In genomic region chr2:180227262-180228059, GRCm38 (mm10) we compare ENCODE assay signal across 8 mouse cellular contexts. TPM values are rescaled to one million over a fixed set of nuclear protein-coding genes. Genes with fewer than 3 reads are reported as not detected.
A peak's percentile ranks its signal among the peaks of the same experiment; 100 is the strongest.
DNase-seq lines count a peak whose midpoint lies in the region; ATAC-seq and TF ChIP-seq lines count a peak whose summit lies in the region.

No protein-coding gene starts in this region.

- peak; percentile 44 for DNase-seq in right cerebral cortex, postnatal 14 days
- no peak for DNase-seq in right cerebral cortex, adult 2 months (ENCODE audit: low spot score in 2 of 2)
- peak; percentile 52 for DNase-seq in c-Kit-positive CD71-positive TER-119-positive erythroid progenitor cells, embryonic 14.5 days (ENCODE audit: low spot score)
- peak; percentile 58 for DNase-seq in gastrocnemius, postnatal 10 days
- peak; percentile 86 for DNase-seq in intestine, embryonic 14.5 days (ENCODE audit: low spot score)
- peak; percentile 73 for DNase-seq in liver, postnatal 0 days
- DNase-seq in Muller cell, postnatal 12 days (ENCODE audit: inconsistent ontology term) = no peak

- H3K27ac ChIP-seq in intestine, embryonic 14.5 days (ENCODE audit: low read depth) = peak overlapping the region; percentile 57; the same call in 1 of the 2 replicates
- no peak overlapping the region for H3K27ac ChIP-seq in liver, postnatal 0 days (ENCODE audit: low read depth)
- no peak overlapping the region for H3K27ac ChIP-seq in neural tube, embryonic 13.5 days (replicated peaks)

- no peaks in the 10 kb centered on the region for H3K9me3 ChIP-seq in intestine, embryonic 14.5 days (ENCODE audit: control insufficient read depth, low read length)
- H3K9me3 ChIP-seq in liver, postnatal 0 days (ENCODE audit: low read length) = no peaks in the 10 kb centered on the region
- H3K9me3 ChIP-seq in neural tube, embryonic 13.5 days = no peaks in the 10 kb centered on the region

- 1% methylated on average over 21 of the region's 21 CpGs for WGBS in intestine, embryonic 14.5 days
- 4% methylated on average over 21 of the region's 21 CpGs for WGBS in liver, postnatal 0 days (ENCODE audit: insufficient replicate concordance)
- WGBS in neural tube, embryonic 13.5 days = 1% methylated on average over 21 of the region's 21 CpGs

- peak; percentile 85 for TF ChIP-seq CTCF in liver, postnatal 0 days (IDR thresholded peaks at IDR 0.05; ENCODE audit: low read depth)

- H3K4me3 ChIP-seq in intestine, embryonic 14.5 days (ENCODE audit: low read depth, low read length) = peak overlapping the region; percentile 13; the same call in 1 of the 2 replicates
- peak overlapping the region; percentile 24 for H3K4me3 ChIP-seq in liver, postnatal 0 days (ENCODE audit: low read depth, low read length)
- 0 out of 2 replicates have a peak overlapping the region, but pooled peaks have one; percentile 4 for H3K4me3 ChIP-seq in neural tube, embryonic 13.5 days

- H3K9ac ChIP-seq in intestine, embryonic 14.5 days (ENCODE audit: low read length) = no peak overlapping the region
- H3K9ac ChIP-seq in liver, postnatal 0 days (replicated peaks) = no peak overlapping the region
- no peak overlapping the region for H3K9ac ChIP-seq in neural tube, embryonic 13.5 days

- 0 out of 2 replicates have a peak, but pooled peaks cover 3% of the 10 kb centered on the region for H3K27me3 ChIP-seq in intestine, embryonic 14.5 days (replicated peaks; ENCODE audit: control insufficient read depth, insufficient read depth, low read length)
- peaks cover 24% of the 10 kb centered on the region for H3K27me3 ChIP-seq in liver, postnatal 0 days (ENCODE audit: insufficient read depth, low read length)
- H3K27me3 ChIP-seq in neural tube, embryonic 13.5 days = peaks cover 50% of the 10 kb centered on the region

- H3K36me3 ChIP-seq in intestine, embryonic 14.5 days (ENCODE audit: control insufficient read depth, insufficient read depth, low read length) = no peaks in the 10 kb centered on the region
- H3K36me3 ChIP-seq in liver, postnatal 0 days (replicated peaks; ENCODE audit: insufficient read depth, low read length) = no peaks in the 10 kb centered on the region
- no peaks in the 10 kb centered on the region for H3K36me3 ChIP-seq in neural tube, embryonic 13.5 days

- peaks cover 43% of the 10 kb centered on the region for H3K4me1 ChIP-seq in intestine, embryonic 14.5 days (replicated peaks; ENCODE audit: control insufficient read depth, insufficient read depth, low read length)
- H3K4me1 ChIP-seq in liver, postnatal 0 days (ENCODE audit: insufficient read depth) = peaks cover 23% of the 10 kb centered on the region
- H3K4me1 ChIP-seq in neural tube, embryonic 13.5 days (replicated peaks) = peaks cover 44% of the 10 kb centered on the region

- no peak for TF ChIP-seq EP300 in liver, postnatal 0 days (IDR thresholded peaks at IDR 0.05; ENCODE audit: low read depth)

- ATAC-seq in intestine, embryonic 14.5 days (replicated peaks; ENCODE audit: low FRiP score, low TSS enrichment, low read depth) = no peak; the same call in 1 of the 2 replicates
- peak; percentile 72 for ATAC-seq in liver, postnatal 0 days
- peak; percentile 57 for ATAC-seq in neural tube, embryonic 13.5 days (ENCODE audit: low read depth)

- peak overlapping the region; percentile 46 for H3K4me2 ChIP-seq in intestine, embryonic 14.5 days (ENCODE audit: low read length)
- H3K4me2 ChIP-seq in liver, postnatal 0 days (ENCODE audit: low read depth, low read length) = peak overlapping the region; percentile 57
- peak overlapping the region; percentile 38 for H3K4me2 ChIP-seq in neural tube, embryonic 13.5 days

RNA-seq across cellular contexts. Expression of gene Lama5, which starts 1.8 kb away (rescaled TPM):
- total RNA-seq in gastrocnemius, postnatal 10 days (2021) = 10 to 100 TPM; 22.5 to 25.9 TPM
- polyA plus RNA-seq in intestine, embryonic 14.5 days (2014; fragmentation: Nextera tagmentation; extraction: Ambion mirVana) = 63.7 and 65.1 TPM in 2 replicates
- polyA plus RNA-seq in liver, postnatal 0 days (2015; fragmentation: Nextera tagmentation; extraction: Ambion mirVana) = 2.1 and 2.2 TPM in 2 replicates
- 2.0 and 2.4 TPM in 2 replicates for polyA plus RNA-seq in neural tube, embryonic 13.5 days (2015; fragmentation: Nextera tagmentation; extraction: Ambion mirVana)

RNA-seq across cellular contexts. Expression of gene Rps21, which starts 29.7 kb away (rescaled TPM):
- total RNA-seq in gastrocnemius, postnatal 10 days (2021) = 100 to 1,000 TPM; 545 to 616 TPM
- polyA plus RNA-seq in intestine, embryonic 14.5 days (2014; fragmentation: Nextera tagmentation; extraction: Ambion mirVana) = 771 and 871 TPM in 2 replicates
- 382 and 393 TPM in 2 replicates for polyA plus RNA-seq in liver, postnatal 0 days (2015; fragmentation: Nextera tagmentation; extraction: Ambion mirVana)
- polyA plus RNA-seq in neural tube, embryonic 13.5 days (2015; fragmentation: Nextera tagmentation; extraction: Ambion mirVana) = 362 and 435 TPM in 2 replicates

RNA-seq across cellular contexts. Expression of gene Cables2, which starts 45.8 kb away (rescaled TPM):
- 10 to 100 TPM in 1 of 2 experiments, 1 to 10 TPM in 1; 9.3 to 10.3 TPM for total RNA-seq in gastrocnemius, postnatal 10 days (2021)
- polyA plus RNA-seq in intestine, embryonic 14.5 days (2014; fragmentation: Nextera tagmentation; extraction: Ambion mirVana) = 17.1 and 20.3 TPM in 2 replicates
- 4.7 and 5.2 TPM in 2 replicates for polyA plus RNA-seq in liver, postnatal 0 days (2015; fragmentation: Nextera tagmentation; extraction: Ambion mirVana)
- 22.0 and 23.9 TPM in 2 replicates for polyA plus RNA-seq in neural tube, embryonic 13.5 days (2015; fragmentation: Nextera tagmentation; extraction: Ambion mirVana)

RNA-seq across cellular contexts. Expression of gene Adrm1, which starts 56.2 kb away (rescaled TPM):
- 100 to 1,000 TPM in 1 of 2 experiments, 10 to 100 TPM in 1; 97.8 to 108 TPM for total RNA-seq in gastrocnemius, postnatal 10 days (2021)
- polyA plus RNA-seq in intestine, embryonic 14.5 days (2014; fragmentation: Nextera tagmentation; extraction: Ambion mirVana) = 159 TPM in 2 replicates
- 91.9 and 98.0 TPM in 2 replicates for polyA plus RNA-seq in liver, postnatal 0 days (2015; fragmentation: Nextera tagmentation; extraction: Ambion mirVana)
- 190 and 208 TPM in 2 replicates for polyA plus RNA-seq in neural tube, embryonic 13.5 days (2015; fragmentation: Nextera tagmentation; extraction: Ambion mirVana)

Comparison
In these comparisons a context has a peak if more than half of its experiments do, and no peak if none do; other contexts are left out.
1. DNase-seq: peak in right cerebral cortex, postnatal 14 days (single experiment), c-Kit-positive CD71-positive TER-119-positive erythroid progenitor cells, embryonic 14.5 days (single experiment), gastrocnemius, postnatal 10 days (single experiment), intestine, embryonic 14.5 days (single experiment) and liver, postnatal 0 days (single experiment); none in right cerebral cortex, adult 2 months (0 of 2) and Muller cell, postnatal 12 days (single experiment).
2. RNA of gene Lama5, which starts 1.8 kb away (polyA plus RNA-seq): 63.7 to 65.1 TPM in intestine, embryonic 14.5 days; 2.0 to 2.4 TPM in neural tube, embryonic 13.5 days and 2.1 to 2.2 TPM in liver, postnatal 0 days; every median in the first group is over 10 times any median in the second.
3. Peak in every context shown above with its lines, with median percentiles within 50 percentile points of each other: H3K4me2 ChIP-seq and H3K4me3 ChIP-seq.